Mouse (Mus musculus) megakaryocyte, embryonic 14.5 days (primary cell): ENCODE results near the gene Postn.

Experiments
- FLI1 ChIP-seq: IDR thresholded peaks from 2 replicates; pipeline ENCODE4 v1.6.1; 2012; ENCODE audit warnings: low read length, inconsistent platforms, mixed read lengths
- GATA1 ChIP-seq: IDR thresholded peaks from 3 replicates; pipeline ENCODE4 v1.6.1; 2012; ENCODE audit warnings: mixed read lengths, low read length, inconsistent platforms, borderline replicate concordance

GRCm38 (mm10) chr3:54432605-54433004 is 71.7 kb downstream of the Postn start:
- no peak for TF ChIP-seq GATA1
- TF ChIP-seq FLI1: no peak
